Mouse (Mus musculus): ENCODE measurements around the gene Faf1. TPM values are rescaled to one million over a fixed set of nuclear protein-coding genes. Genes with fewer than 3 reads are reported as not detected.
A peak's percentile ranks its signal among the peaks of the same experiment; 100 is the strongest.

Faf1 gene
- polyA plus RNA-seq, 1 experiment from 2014 or later: 48.4 TPM

DNA sequence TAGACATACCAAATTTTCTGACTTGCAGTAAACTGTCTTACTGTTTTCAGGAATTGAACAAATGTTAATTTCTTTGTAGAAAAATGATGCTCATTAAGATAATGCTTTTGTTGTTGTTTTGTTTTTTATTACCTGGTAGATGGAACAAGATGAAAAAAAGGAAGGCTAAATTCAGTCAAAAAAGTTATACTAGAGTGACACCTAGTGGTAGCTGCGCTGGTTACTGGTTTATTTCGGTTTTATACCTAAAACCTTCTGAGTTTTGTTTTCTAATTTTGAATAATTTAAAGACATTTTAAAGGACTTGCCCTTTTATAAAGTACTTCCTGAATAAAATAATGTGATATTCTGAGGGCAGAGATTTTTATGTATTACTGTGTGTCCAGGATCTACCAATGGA lies 52.9 kb downstream of the Faf1 start:
- no peak overlapping the region for H3K4me3 ChIP-seq (replicated peaks; ENCODE audit: low read depth, low read length)
- WGBS: 10% methylated on average over 2 of the region's 2 CpGs
- no peak overlapping the region for H3K9ac ChIP-seq (replicated peaks; ENCODE audit: low read length)
- no peaks in the 10 kb centered on the region for H3K9me3 ChIP-seq (ENCODE audit: control insufficient read depth, low read length)
- H3K4me2 ChIP-seq (ENCODE audit: low read length): no peak overlapping the region
- no peaks in the 10 kb centered on the region for H3K4me1 ChIP-seq (ENCODE audit: control insufficient read depth, insufficient read depth, low read length)
- H3K27me3 ChIP-seq (ENCODE audit: control insufficient read depth, insufficient read depth, low read length): no peaks in the 10 kb centered on the region
- H3K36me3 ChIP-seq (ENCODE audit: control insufficient read depth, insufficient read depth, low read length): no peaks in the 10 kb centered on the region
- DNase-seq (peak; percentile 84), ATAC-seq (ENCODE audit: low FRiP score, low TSS enrichment) (no peak)
- no peak overlapping the region for H3K27ac ChIP-seq (replicated peaks; ENCODE audit: low read depth, low read length)

DNA sequence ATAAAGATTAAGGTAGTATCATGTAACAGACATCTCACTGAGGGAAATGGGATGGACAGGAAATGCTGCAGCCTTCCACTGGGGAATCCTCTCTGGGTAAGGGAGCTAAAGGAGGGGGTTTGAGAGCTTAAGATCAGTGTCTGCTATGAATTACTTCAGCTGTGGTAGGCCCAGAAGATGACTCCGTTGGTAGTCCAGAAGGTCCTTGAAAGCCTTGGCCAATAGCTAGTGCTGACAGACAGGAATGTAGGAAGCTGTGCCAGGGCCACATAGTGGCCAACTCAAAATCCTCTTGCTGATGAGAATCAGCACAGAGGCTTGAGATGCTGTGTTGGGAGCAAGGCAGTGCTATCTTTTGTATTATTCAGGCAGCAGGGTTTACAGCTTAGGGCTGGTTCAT lies 59.4 kb downstream of the Faf1 start:
- WGBS: 57% methylated on average over 1 of the region's 1 CpGs
- no peak overlapping the region for H3K4me2 ChIP-seq (ENCODE audit: low read length)
- no peaks in the 10 kb centered on the region for H3K9me3 ChIP-seq (ENCODE audit: control insufficient read depth, low read length)
- no peaks in the 10 kb centered on the region for H3K4me1 ChIP-seq (ENCODE audit: control insufficient read depth, insufficient read depth, low read length)
- H3K36me3 ChIP-seq (ENCODE audit: control insufficient read depth, insufficient read depth, low read length): 0 out of 2 replicates have a peak, but pooled peaks cover 2% of the 10 kb centered on the region
- H3K9ac ChIP-seq (replicated peaks; ENCODE audit: low read length): no peak overlapping the region
- ATAC-seq (ENCODE audit: low FRiP score, low TSS enrichment): no peak
- no peaks in the 10 kb centered on the region for H3K27me3 ChIP-seq (ENCODE audit: control insufficient read depth, insufficient read depth, low read length)
- DNase-seq: peak; percentile 22
- no peak overlapping the region for H3K27ac ChIP-seq (replicated peaks; ENCODE audit: low read depth, low read length)
- H3K4me3 ChIP-seq (replicated peaks; ENCODE audit: low read depth, low read length): no peak overlapping the region

DNA sequence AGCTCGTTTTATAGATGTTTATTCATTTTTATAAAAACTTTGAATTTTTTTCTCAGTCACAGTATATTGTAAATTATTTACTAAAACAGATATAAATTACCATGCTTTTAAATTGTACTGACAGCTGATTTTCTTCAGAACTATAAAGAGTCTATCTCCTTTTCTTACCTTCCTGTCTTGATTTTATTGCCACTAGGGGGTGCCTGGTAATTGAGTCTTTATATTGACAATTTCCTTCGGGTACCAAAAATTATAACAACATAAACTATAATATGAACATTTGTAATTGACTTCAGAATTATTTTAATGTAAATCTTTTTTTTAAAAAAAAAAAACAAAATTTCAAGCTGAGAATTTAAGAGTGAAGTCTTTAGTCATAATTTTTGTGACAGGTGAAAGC lies 67.6 kb downstream of the Faf1 start:
- peak; percentile 64 for DNase-seq
- 75% methylated on average over 2 of the region's 2 CpGs for WGBS

DNA sequence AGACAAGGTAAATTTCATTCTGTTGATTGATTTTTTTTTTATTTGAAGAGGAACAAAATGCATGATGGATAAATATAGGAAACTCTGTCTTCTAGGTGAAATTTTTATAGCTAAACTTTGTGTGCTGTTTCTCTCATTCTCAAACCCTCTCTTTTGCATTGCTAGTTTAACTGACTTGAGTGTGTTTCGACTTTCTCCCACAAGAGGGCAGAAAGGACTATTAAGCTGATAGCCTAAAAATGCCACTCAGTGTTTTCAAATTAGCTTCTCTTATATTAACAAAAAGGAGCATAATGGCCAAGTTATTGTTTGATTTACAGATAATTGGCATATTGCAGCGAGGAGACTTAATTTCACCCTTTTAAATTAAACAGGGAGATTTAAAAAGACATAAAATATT lies 82.6 kb downstream of the Faf1 start:
- DNase-seq: peak; percentile 86
- WGBS: 17% methylated on average over 2 of the region's 2 CpGs

More for the DNA sequence above, 67.6 kb downstream of the Faf1 start:
- H3K4me1 ChIP-seq (ENCODE audit: control insufficient read depth, insufficient read depth, low read length): no peaks in the 10 kb centered on the region
- no peak overlapping the region for H3K4me3 ChIP-seq (replicated peaks; ENCODE audit: low read depth, low read length)
- no peak overlapping the region for H3K4me2 ChIP-seq (ENCODE audit: low read length)
- H3K9me3 ChIP-seq (ENCODE audit: control insufficient read depth, low read length): no peaks in the 10 kb centered on the region
- H3K9ac ChIP-seq (replicated peaks; ENCODE audit: low read length): no peak overlapping the region
- H3K36me3 ChIP-seq (ENCODE audit: control insufficient read depth, insufficient read depth, low read length): no peaks in the 10 kb centered on the region
- H3K27ac ChIP-seq (replicated peaks; ENCODE audit: low read depth, low read length): no peak overlapping the region
- no peaks in the 10 kb centered on the region for H3K27me3 ChIP-seq (ENCODE audit: control insufficient read depth, insufficient read depth, low read length)
- no peak for ATAC-seq (ENCODE audit: low FRiP score, low TSS enrichment)

DNA sequence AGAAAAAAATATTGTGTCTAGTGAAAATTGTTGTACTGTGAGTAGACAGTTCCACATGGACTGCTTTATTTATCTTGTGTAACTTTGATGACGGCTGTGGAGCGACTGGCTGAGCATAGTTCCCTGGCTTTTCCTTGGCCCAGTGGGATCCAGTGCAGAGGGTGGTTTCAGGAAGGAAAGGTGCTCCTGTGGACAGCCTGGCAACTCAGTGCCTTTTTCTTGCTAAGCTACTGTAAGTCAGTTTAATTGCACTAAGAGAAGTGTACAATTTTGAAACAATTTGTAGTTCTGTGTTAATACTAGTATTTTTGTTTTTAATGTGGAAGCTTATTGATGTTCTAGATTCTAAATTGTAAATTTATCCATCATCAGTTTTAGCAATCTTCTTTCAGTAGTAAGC lies 83.5 kb downstream of the Faf1 start:
- Histone ChIP-seq H3K36me3 (ENCODE audit: control insufficient read depth, insufficient read depth, low read length) (no peaks in the 10 kb centered on the region), H3K27me3 (ENCODE audit: control insufficient read depth, insufficient read depth, low read length) (no peaks in the 10 kb centered on the region), H3K27ac (replicated peaks; ENCODE audit: low read depth, low read length) (no peak overlapping the region), H3K4me2 (ENCODE audit: low read length) (no peak overlapping the region), H3K4me3 (replicated peaks; ENCODE audit: low read depth, low read length) (no peak overlapping the region), H3K9ac (replicated peaks; ENCODE audit: low read length) (no peak overlapping the region), H3K9me3 (ENCODE audit: control insufficient read depth, low read length) (no peaks in the 10 kb centered on the region), H3K4me1 (ENCODE audit: control insufficient read depth, insufficient read depth, low read length) (no peaks in the 10 kb centered on the region)
- ATAC-seq (ENCODE audit: low FRiP score, low TSS enrichment) (no peak), DNase-seq (no peak)
- 59% methylated on average over 2 of the region's 2 CpGs for WGBS

More for the DNA sequence above, 82.6 kb downstream of the Faf1 start:
- no peaks in the 10 kb centered on the region for H3K36me3 ChIP-seq (ENCODE audit: control insufficient read depth, insufficient read depth, low read length)
- no peak overlapping the region for H3K9ac ChIP-seq (replicated peaks; ENCODE audit: low read length)
- no peaks in the 10 kb centered on the region for H3K27me3 ChIP-seq (ENCODE audit: control insufficient read depth, insufficient read depth, low read length)
- H3K4me2 ChIP-seq (ENCODE audit: low read length): no peak overlapping the region
- no peak overlapping the region for H3K27ac ChIP-seq (replicated peaks; ENCODE audit: low read depth, low read length)
- H3K4me3 ChIP-seq (replicated peaks; ENCODE audit: low read depth, low read length): no peak overlapping the region
- H3K9me3 ChIP-seq (ENCODE audit: control insufficient read depth, low read length): no peaks in the 10 kb centered on the region
- H3K4me1 ChIP-seq (ENCODE audit: control insufficient read depth, insufficient read depth, low read length): no peaks in the 10 kb centered on the region
- ATAC-seq (ENCODE audit: low FRiP score, low TSS enrichment): no peak

DNA sequence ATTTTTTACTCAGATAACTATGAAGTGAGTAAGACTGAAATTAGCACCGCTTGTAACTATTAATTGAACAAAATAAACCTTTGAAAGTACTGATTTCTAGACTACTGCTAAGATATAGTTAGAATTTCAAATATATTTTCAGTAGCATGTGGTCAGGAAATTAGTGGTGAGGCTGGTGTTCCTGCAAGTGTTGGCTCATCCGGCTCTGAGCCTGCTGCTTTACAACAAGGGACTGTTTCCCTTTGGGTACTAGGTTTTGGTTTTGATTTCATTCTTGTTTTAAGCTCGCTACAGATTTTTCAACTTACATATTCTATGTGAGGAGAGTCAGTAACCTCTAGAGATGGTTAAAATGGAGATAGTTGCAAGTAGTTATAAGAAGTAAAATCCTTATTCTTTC lies 84.1 kb downstream of the Faf1 start:
- Histone ChIP-seq H3K4me2 (ENCODE audit: low read length) (no peak overlapping the region), H3K9me3 (ENCODE audit: control insufficient read depth, low read length) (no peaks in the 10 kb centered on the region), H3K36me3 (ENCODE audit: control insufficient read depth, insufficient read depth, low read length) (no peaks in the 10 kb centered on the region), H3K27ac (replicated peaks; ENCODE audit: low read depth, low read length) (no peak overlapping the region), H3K4me3 (replicated peaks; ENCODE audit: low read depth, low read length) (no peak overlapping the region), H3K27me3 (ENCODE audit: control insufficient read depth, insufficient read depth, low read length) (no peaks in the 10 kb centered on the region), H3K9ac (replicated peaks; ENCODE audit: low read length) (no peak overlapping the region), H3K4me1 (ENCODE audit: control insufficient read depth, insufficient read depth, low read length) (no peaks in the 10 kb centered on the region)
- WGBS: 66% methylated on average over 3 of the region's 3 CpGs
- no peak for ATAC-seq (ENCODE audit: low FRiP score, low TSS enrichment)
- DNase-seq: no peak

DNA sequence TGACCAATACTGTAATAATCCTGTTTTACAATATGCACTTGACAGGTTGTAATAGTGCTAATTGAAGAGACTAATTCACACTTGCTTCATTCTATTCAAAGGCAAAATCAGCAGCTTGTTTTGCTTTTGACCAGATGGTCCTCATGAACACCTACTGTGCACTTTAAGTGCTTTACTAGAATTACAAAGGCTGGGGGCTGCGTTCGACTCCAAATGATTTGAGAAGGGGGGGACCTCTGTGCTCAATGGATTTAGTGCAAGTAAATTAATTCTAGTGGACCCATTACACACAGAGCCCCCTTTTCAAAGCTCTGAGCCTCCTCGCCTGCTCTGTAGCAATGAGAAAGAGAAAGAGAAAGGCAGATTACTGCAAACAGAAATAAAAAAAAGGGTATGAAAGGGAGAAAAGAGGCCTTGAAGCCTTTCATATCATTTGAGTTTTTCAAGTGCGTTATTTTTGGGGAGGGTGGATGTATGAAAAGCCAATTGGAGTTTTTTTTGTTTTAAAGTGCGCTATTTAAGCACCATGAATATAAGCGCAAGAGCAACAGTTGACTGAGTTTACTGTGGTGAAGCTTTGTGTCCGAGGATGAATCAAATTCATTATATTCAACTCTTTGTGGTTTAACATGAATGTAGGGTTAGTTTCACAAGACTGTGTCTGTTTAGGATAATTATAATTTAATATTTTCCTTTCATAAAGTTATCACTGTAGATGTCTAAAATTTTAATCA lies 86.5 kb downstream of the Faf1 start:
- DNase-seq (peak; percentile 65), ATAC-seq (ENCODE audit: low FRiP score, low TSS enrichment) (peak; percentile 63; the same call in 1 of the 2 replicates)
- Histone ChIP-seq H3K9me3 (ENCODE audit: control insufficient read depth, low read length) (no peaks in the 10 kb centered on the region), H3K4me1 (ENCODE audit: control insufficient read depth, insufficient read depth, low read length) (no peaks in the 10 kb centered on the region), H3K4me2 (ENCODE audit: low read length) (peak overlapping the region; percentile 22; the same call in 1 of the 2 replicates), H3K36me3 (ENCODE audit: control insufficient read depth, insufficient read depth, low read length) (no peaks in the 10 kb centered on the region), H3K4me3 (replicated peaks; ENCODE audit: low read depth, low read length) (no peak overlapping the region), H3K9ac (replicated peaks; ENCODE audit: low read length) (no peak overlapping the region), H3K27ac (replicated peaks; ENCODE audit: low read depth, low read length) (no peak overlapping the region), H3K27me3 (ENCODE audit: control insufficient read depth, insufficient read depth, low read length) (no peaks in the 10 kb centered on the region)
- 6% methylated on average over 7 of the region's 7 CpGs for WGBS

DNA sequence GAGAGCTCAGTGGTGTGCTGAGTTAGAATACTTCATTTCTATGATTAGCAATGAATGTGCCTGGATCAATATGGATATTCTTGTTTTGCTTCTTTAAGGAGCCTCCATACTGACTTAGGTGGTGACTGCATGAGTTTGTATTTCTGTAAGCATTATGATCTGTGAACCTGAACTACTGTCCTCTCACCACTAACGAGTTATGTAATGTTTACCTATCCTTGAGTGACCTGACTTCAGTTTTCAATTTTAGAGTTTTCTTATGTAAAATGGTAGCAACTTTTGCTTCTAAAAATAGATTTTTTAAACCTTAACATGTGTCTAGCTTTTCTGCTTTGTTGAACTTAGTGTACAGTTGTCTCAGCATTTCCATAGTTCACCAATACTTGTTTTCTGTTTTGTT lies 92.7 kb downstream of the Faf1 start:
- Histone ChIP-seq H3K27me3 (ENCODE audit: control insufficient read depth, insufficient read depth, low read length) (no peaks in the 10 kb centered on the region), H3K4me3 (replicated peaks; ENCODE audit: low read depth, low read length) (no peak overlapping the region), H3K9ac (replicated peaks; ENCODE audit: low read length) (no peak overlapping the region), H3K4me1 (ENCODE audit: control insufficient read depth, insufficient read depth, low read length) (no peaks in the 10 kb centered on the region), H3K4me2 (ENCODE audit: low read length) (no peak overlapping the region), H3K9me3 (ENCODE audit: control insufficient read depth, low read length) (no peaks in the 10 kb centered on the region), H3K36me3 (ENCODE audit: control insufficient read depth, insufficient read depth, low read length) (no peaks in the 10 kb centered on the region), H3K27ac (replicated peaks; ENCODE audit: low read depth, low read length) (no peak overlapping the region)
- WGBS: 80% methylated on average over 1 of the region's 1 CpGs
- DNase-seq (no peak), ATAC-seq (ENCODE audit: low FRiP score, low TSS enrichment) (no peak)

DNA sequence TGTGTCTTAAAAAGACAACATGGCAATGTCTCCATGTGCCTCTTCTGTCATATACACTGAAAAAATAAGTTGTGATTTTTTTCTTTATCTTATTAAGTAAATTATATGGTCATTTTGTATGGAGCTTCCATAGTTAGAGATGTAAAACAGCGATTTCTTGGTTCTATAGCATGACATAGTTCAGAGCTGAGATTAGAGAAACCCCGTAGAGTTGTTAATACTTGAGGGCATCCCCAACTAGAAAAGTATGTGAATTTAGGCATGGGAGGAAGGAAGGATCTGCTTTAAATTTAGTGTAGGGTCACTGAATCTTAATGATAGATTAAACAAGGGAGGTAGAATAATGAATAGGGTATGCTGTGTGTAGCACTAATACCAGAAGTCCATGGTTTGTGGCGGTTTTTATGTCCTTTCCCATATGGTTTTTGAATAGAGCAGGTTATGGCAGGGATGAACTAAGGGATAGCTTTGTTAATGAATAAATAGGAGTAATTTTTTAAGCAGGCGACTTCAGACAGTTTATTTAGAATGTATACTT lies 106.3 kb downstream of the Faf1 start:
- H3K9me3 ChIP-seq (ENCODE audit: control insufficient read depth, low read length): no peaks in the 10 kb centered on the region
- WGBS: 47% methylated on average over 4 of the region's 4 CpGs
- H3K4me2 ChIP-seq (ENCODE audit: low read length): no peak overlapping the region
- no peaks in the 10 kb centered on the region for H3K36me3 ChIP-seq (ENCODE audit: control insufficient read depth, insufficient read depth, low read length)
- no peaks in the 10 kb centered on the region for H3K4me1 ChIP-seq (ENCODE audit: control insufficient read depth, insufficient read depth, low read length)
- no peak overlapping the region for H3K27ac ChIP-seq (replicated peaks; ENCODE audit: low read depth, low read length)
- no peak overlapping the region for H3K4me3 ChIP-seq (replicated peaks; ENCODE audit: low read depth, low read length)
- DNase-seq: no peak
- no peak for ATAC-seq (ENCODE audit: low FRiP score, low TSS enrichment)
- no peak overlapping the region for H3K9ac ChIP-seq (replicated peaks; ENCODE audit: low read length)
- no peaks in the 10 kb centered on the region for H3K27me3 ChIP-seq (ENCODE audit: control insufficient read depth, insufficient read depth, low read length)

Data from midbrain, embryonic 14.5 days (tissue).